Mouse (Mus musculus) lung, embryonic 16.5 days (tissue): ENCODE results near the gene Aqp9. TPM values are rescaled to one million over a fixed set of nuclear protein-coding genes. Genes with fewer than 3 reads are reported as not detected.
"Not testable (repeated sequence)": the region's sequence is repeated elsewhere in the genome, so short reads cannot be mapped to it uniquely, and the experiment has no call there.

Experiments
- ATAC-seq: fragments of 200-750 bp; cut with Nextera tagmentation; 2 replicates; pipeline ENCODE4 v1.8.0; 2017; ENCODE audit warnings: low read depth, mild to moderate bottlenecking, moderate library complexity
- H3K27ac ChIP-seq: fragments of 300-500 bp; sonication (generic); 2 replicates; pipeline ENCODE4 v1.5.1; 2014; ENCODE audit warnings: mild to moderate bottlenecking, control low read depth, low read length
- H3K27me3 ChIP-seq: fragments of 300-500 bp; sonication (generic); 2 replicates; pipeline ENCODE4 v1.6.1; 2014; ENCODE audit warnings: low read depth, low read length, mixed read lengths; ENCODE audit not compliant: control insufficient read depth, insufficient read depth
- H3K36me3 ChIP-seq: fragments of 300-500 bp; sonication (generic); 2 replicates; pipeline ENCODE4 v1.6.1; 2014; ENCODE audit warnings: low read length; ENCODE audit not compliant: control insufficient read depth, insufficient read depth
- H3K4me1 ChIP-seq: fragments of 300-500 bp; sonication (generic); replicated peaks from 2 replicates; pipeline ENCODE4 v1.6.1; 2014; ENCODE audit warnings: low read length, mixed read lengths; ENCODE audit not compliant: control insufficient read depth, insufficient read depth
- H3K4me2 ChIP-seq: fragments of 300-500 bp; sonication (generic); 2 replicates; pipeline ENCODE4 v1.6.1; 2014; ENCODE audit warnings: low read depth, low read length, control low read depth
- H3K4me3 ChIP-seq: fragments of 300-500 bp; sonication (generic); 2 replicates; pipeline ENCODE4 v1.5.1; 2014; ENCODE audit warnings: mild to moderate bottlenecking, low read length, control low read depth
- H3K9ac ChIP-seq: fragments of 300-500 bp; sonication (generic); 2 replicates; pipeline ENCODE4 v1.6.1; 2014; ENCODE audit warnings: low read length, control low read depth
- H3K9me3 ChIP-seq: fragments of 300-500 bp; sonication (generic); 2 replicates; pipeline ENCODE4 v1.6.1; 2016; ENCODE audit warnings: low read length; ENCODE audit not compliant: control insufficient read depth
- WGBS: fragments of 180-500 bp; shearing (Covaris S2); extraction: QIAGEN DNeasy Blood & Tissue Kit; methylation state at CpG from one replicate; pipeline ENCODE4 v1.1.7; 2014; 5-methylcytosine and 5-hydroxymethylcytosine counted together
- polyA plus RNA-seq: library from polyadenylated mRNA; unstranded; fragments of >200 nt; fragmentation: Nextera tagmentation; extraction: Ambion mirVana; gene quantifications from 2 replicates; pipeline ENCODE4 v1.2.1, GENCODE M21; 2015

Gene Aqp9
- polyA plus RNA-seq, 1 experiment from 2014 or later = 0.64 TPM

DNA sequence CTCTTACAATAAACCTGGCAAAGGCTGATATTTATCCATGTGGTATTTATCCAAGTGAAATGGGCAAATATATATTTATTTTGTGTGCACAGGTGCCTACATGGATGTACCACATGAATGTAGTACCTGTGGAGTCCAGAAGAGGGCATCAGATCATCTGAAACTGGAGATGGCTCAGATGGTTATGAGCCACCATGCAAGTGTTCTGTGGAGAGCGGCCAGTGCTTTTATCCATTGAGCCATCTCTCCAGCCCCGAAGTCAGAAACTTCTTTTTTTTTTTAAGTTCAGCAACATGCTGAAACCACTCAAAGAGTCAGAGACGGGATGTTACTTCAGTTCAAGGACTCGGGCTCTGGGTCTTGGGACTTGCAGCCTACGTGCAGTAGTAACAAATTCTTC lies 39.6 kb downstream of the Aqp9 start:
- no peaks in the 10 kb centered on the region; the same call in 1 of the 2 replicates for H3K27me3 ChIP-seq
- WGBS = 36% methylated on average over 5 of the region's 5 CpGs
- peak; percentile 43; the same call in 1 of the 2 replicates for ATAC-seq

DNA sequence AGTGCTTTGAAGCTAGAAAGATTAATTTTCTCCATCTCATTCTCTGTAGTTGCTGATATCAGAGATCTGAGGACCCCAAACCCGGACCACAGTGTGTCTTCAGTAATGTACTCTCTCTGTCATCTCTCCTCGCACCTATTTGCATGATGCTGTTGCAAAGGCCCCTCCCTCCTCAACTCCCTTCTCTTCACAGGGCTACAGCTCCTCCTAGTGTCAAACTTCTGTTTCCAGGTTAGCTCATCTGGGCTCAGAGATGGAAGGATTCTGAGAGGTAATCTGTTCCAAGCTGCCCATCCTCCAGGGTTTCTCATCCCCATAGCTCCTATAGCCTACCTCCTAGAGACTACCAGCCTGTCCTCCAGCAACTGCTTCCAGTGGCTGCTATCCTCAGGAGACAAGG lies 42.3 kb downstream of the Aqp9 start:
- WGBS = 7% methylated on average over 2 of the region's 2 CpGs
- no peaks in the 10 kb centered on the region for H3K36me3 ChIP-seq
- no peaks in the 10 kb centered on the region for H3K4me1 ChIP-seq
- no peak overlapping the region for H3K9ac ChIP-seq
- H3K4me2 ChIP-seq = no peak overlapping the region
- no peak overlapping the region for H3K27ac ChIP-seq
- H3K4me3 ChIP-seq = no peak overlapping the region
- no peak for ATAC-seq
- no peaks in the 10 kb centered on the region for H3K9me3 ChIP-seq
- no peaks in the 10 kb centered on the region; the same call in 1 of the 2 replicates for H3K27me3 ChIP-seq

More for the DNA sequence above, 39.6 kb downstream of the Aqp9 start:
- no peaks in the 10 kb centered on the region for H3K4me1 ChIP-seq
- no peak overlapping the region for H3K27ac ChIP-seq
- no peak overlapping the region for H3K9ac ChIP-seq
- no peaks in the 10 kb centered on the region for H3K9me3 ChIP-seq
- no peak overlapping the region for H3K4me3 ChIP-seq
- H3K4me2 ChIP-seq = no peak overlapping the region
- H3K36me3 ChIP-seq = no peaks in the 10 kb centered on the region

DNA sequence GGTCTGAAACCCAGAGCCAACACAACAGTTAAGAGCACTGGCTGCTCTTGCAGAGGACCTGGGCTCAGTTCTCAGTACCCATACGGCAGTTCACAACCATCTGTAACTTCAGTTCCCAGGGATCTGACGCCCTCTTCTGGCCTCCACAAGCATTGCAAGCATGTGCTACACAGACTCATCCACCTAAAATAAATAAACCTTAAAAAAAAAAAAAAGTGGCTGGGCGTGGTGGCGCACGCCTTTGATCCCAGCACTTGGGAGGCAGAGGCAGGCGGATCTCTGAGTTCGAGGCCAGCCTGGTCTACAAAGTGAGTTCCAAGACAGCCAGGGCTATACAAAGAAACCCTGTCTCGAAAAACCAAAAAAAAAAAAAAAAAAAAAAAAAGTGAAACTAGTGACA lies 45.4 kb downstream of the Aqp9 start:
- not testable (repeated sequence) for ATAC-seq, H3K36me3 ChIP-seq, H3K4me2 ChIP-seq, H3K9ac ChIP-seq, H3K27ac ChIP-seq, H3K9me3 ChIP-seq, H3K4me1 ChIP-seq, H3K27me3 ChIP-seq, H3K4me3 ChIP-seq
- 86% methylated on average over 8 of the region's 8 CpGs for WGBS

DNA sequence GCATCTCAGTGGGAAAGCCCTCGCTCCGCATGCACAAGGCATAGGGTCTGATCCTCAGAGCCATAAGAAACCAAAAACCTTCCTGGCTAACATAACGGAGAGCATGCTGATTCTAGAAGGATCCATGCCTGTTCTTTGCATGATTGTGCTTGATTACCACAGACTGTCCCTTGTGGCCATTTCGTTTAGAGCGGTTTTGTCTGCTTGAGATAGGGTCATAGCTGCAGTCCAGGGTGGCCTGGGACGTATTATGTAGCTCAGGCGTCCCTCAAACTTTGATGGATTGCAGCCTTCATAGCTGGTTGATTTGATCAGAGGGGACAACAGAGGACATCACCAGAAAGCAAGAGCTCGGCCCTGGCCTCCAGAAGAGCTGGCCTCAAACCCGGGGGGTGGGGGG lies 47.6 kb downstream of the Aqp9 start:
- Histone ChIP-seq H3K36me3 (no peaks in the 10 kb centered on the region), H3K4me3 (no peak overlapping the region), H3K4me1 (no peaks in the 10 kb centered on the region), H3K27me3 (no peaks in the 10 kb centered on the region; the same call in 1 of the 2 replicates), H3K4me2 (no peak overlapping the region), H3K9me3 (no peaks in the 10 kb centered on the region), H3K27ac (no peak overlapping the region), H3K9ac (no peak overlapping the region)
- WGBS = 73% methylated on average over 9 of the region's 9 CpGs
- ATAC-seq = no peak

DNA sequence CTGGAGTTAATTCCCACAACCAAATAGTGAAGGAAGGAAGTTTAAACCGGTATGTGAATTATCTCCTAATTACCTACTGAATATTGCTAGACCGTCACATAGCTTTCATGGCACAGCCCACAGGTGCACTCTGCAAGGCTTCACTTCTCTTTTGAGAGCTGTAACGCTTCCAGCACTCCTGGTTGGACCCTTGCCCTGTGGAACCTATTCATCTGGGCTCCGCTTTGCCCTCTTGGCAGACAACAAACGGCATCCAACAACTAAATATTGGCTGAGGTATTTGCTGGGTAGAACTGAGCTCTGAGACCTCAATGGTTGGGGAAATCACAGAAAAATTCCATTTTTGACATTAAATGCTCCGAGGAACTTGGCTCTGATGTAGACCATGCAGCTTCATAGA lies 55.3 kb downstream of the Aqp9 start:
- H3K4me2 ChIP-seq = no peak overlapping the region
- no peak overlapping the region for H3K9ac ChIP-seq
- no peak overlapping the region for H3K27ac ChIP-seq
- no peaks in the 10 kb centered on the region for H3K4me1 ChIP-seq
- ATAC-seq = no peak
- no peaks in the 10 kb centered on the region for H3K27me3 ChIP-seq
- no peak overlapping the region for H3K4me3 ChIP-seq
- WGBS = 73% methylated on average over 6 of the region's 6 CpGs
- no peaks in the 10 kb centered on the region for H3K9me3 ChIP-seq
- no peaks in the 10 kb centered on the region for H3K36me3 ChIP-seq

DNA sequence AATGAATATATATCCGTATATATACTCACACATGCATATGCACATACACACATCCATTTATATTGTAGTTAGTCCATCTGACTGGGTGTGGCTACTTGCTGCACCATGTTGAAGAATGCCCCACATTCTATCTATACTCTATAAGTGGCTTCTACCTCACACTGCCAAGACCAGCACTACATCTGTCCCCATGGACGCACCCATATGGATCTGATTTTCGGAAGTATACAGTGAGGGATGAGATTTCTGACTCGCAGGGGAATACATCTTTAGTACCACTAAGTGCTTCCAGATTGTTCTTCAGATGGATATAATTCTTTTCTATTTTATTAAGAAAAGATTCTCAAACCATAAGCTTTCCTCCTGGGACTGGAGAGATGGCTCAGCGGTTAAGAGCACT lies 65.0 kb downstream of the Aqp9 start:
- no peaks in the 10 kb centered on the region for H3K27me3 ChIP-seq
- H3K4me2 ChIP-seq = no peak overlapping the region
- no peak for ATAC-seq
- no peaks in the 10 kb centered on the region for H3K4me1 ChIP-seq
- H3K9me3 ChIP-seq = no peaks in the 10 kb centered on the region
- H3K9ac ChIP-seq = no peak overlapping the region
- no peak overlapping the region for H3K27ac ChIP-seq
- H3K4me3 ChIP-seq = no peak overlapping the region
- H3K36me3 ChIP-seq = no peaks in the 10 kb centered on the region
- 89% methylated on average over 5 of the region's 5 CpGs for WGBS

GRCm38 (mm10) chr9:71094066-71094465 lies 74.4 kb downstream of the Aqp9 start:
- H3K27ac ChIP-seq = no peak overlapping the region
- no peaks in the 10 kb centered on the region for H3K4me1 ChIP-seq
- H3K4me2 ChIP-seq = no peak overlapping the region
- no peaks in the 10 kb centered on the region for H3K36me3 ChIP-seq
- no peaks in the 10 kb centered on the region for H3K9me3 ChIP-seq
- H3K27me3 ChIP-seq = no peaks in the 10 kb centered on the region
- H3K9ac ChIP-seq = no peak overlapping the region
- ATAC-seq = no peak
- H3K4me3 ChIP-seq = no peak overlapping the region
- WGBS = 89% methylated on average over 6 of the region's 6 CpGs

DNA sequence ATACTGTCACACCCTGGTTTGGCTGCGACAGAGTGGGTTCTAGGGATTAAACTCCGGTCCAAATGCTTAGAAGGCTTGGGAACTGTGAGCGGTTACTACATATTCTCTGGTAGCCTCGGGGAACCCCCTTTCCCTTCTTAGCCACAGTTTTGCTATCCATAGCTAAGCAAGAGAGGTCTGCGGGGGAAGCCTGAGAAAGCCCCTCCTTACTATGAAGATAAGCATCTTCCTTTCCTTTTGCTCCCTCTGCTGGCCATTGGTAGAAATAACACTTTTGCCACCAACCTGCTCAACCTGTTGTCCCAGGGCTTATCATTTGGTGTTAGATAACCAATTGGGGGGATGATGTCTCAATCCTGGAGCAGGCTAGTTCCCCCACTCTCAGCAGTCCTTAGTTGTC lies 76.4 kb downstream of the Aqp9 start:
- Histone ChIP-seq H3K4me1 (no peaks in the 10 kb centered on the region), H3K27ac (no peak overlapping the region), H3K4me2 (no peak overlapping the region), H3K4me3 (no peak overlapping the region), H3K27me3 (no peaks in the 10 kb centered on the region), H3K9me3 (no peaks in the 10 kb centered on the region), H3K9ac (no peak overlapping the region), H3K36me3 (no peaks in the 10 kb centered on the region)
- WGBS = 66% methylated on average over 5 of the region's 5 CpGs
- no peak for ATAC-seq

GRCm38 (mm10) chr9:71079201-71079600 lies 89.3 kb downstream of the Aqp9 start:
- H3K36me3 ChIP-seq = no peaks in the 10 kb centered on the region
- no peak for ATAC-seq
- H3K4me1 ChIP-seq = no peaks in the 10 kb centered on the region
- no peak overlapping the region for H3K27ac ChIP-seq
- no peak overlapping the region for H3K9ac ChIP-seq
- WGBS = 49% methylated on average over 7 of the region's 7 CpGs
- no peak overlapping the region for H3K4me3 ChIP-seq
- H3K4me2 ChIP-seq = no peak overlapping the region
- H3K27me3 ChIP-seq = no peaks in the 10 kb centered on the region
- no peaks in the 10 kb centered on the region for H3K9me3 ChIP-seq

- no peak for ATAC-seq
- Histone ChIP-seq H3K27me3 (no peaks in the 10 kb centered on the region), H3K9ac (no peak overlapping the region), H3K36me3 (no peaks in the 10 kb centered on the region), H3K4me1 (no peaks in the 10 kb centered on the region), H3K9me3 (no peaks in the 10 kb centered on the region), H3K4me2 (no peak overlapping the region), H3K4me3 (no peak overlapping the region), H3K27ac (no peak overlapping the region)
- WGBS = 74% methylated on average over 5 of the region's 5 CpGs
Measured at GRCm38 (mm10) chr9:71077251-71077825, 91.1 kb downstream of the Aqp9 start.
